ENCODE assay signal across 8 mouse cellular contexts in the genomic region with DNA sequence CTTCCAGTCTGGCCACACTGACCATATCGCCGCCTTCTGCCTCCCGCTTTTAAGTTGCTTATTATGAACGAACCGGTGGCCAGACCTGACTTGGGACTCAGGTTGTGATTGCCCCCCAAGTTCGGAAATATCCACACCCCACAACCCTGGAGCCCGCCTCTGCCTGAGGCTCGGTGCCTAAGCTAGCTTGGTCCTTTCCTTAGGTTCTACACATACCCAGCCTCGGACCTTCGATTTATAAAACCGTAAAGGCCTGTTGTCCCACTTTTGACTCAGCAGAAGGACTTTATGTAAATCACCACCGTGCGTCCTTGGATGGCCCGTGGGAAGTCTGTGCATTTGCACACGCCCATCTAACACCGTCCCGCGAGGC. TPM values are rescaled to one million over a fixed set of nuclear protein-coding genes. Genes with fewer than 3 reads are reported as not detected.
DNase-seq lines count a peak whose midpoint lies in the region; ATAC-seq and TF ChIP-seq lines count a peak whose summit lies in the region.

No protein-coding gene starts in this region.

- no peak for TF ChIP-seq CTCF in kidney, adult 2 months (conservative IDR thresholded peaks at IDR 0.05; ENCODE audit: insufficient read depth, insufficient read length, low read depth, low read length)
- no peak for TF ChIP-seq CTCF in bone marrow macrophage, adult 2 months (IDR thresholded peaks at IDR 0.05; ENCODE audit: low read depth, low read length)

- ATAC-seq in hindbrain, embryonic 13.5 days (ENCODE audit: low FRiP score) = peak; percentile 71
- peak; percentile 47 for ATAC-seq in midbrain, embryonic 14.5 days (ENCODE audit: low FRiP score, low TSS enrichment)

- under 1% methylated on average over 18 of the region's 18 CpGs for WGBS in kidney, adult 2 months
- 1% methylated on average over 18 of the region's 18 CpGs for WGBS in hindbrain, embryonic 13.5 days
- WGBS in midbrain, embryonic 14.5 days = 2% methylated on average over 18 of the region's 18 CpGs

- peak overlapping the region; percentile 86 for H3K9ac ChIP-seq in hindbrain, embryonic 13.5 days
- H3K9ac ChIP-seq in midbrain, embryonic 14.5 days (replicated peaks; ENCODE audit: low read length) = peak overlapping the region; percentile 83

- peak overlapping the region; percentile 82 for H3K4me3 ChIP-seq in kidney, adult 2 months (ENCODE audit: insufficient read depth, low read depth, low read length)
- peak overlapping the region; percentile 76 for H3K4me3 ChIP-seq in bone marrow macrophage, adult 2 months (ENCODE audit: insufficient read depth, low read length)
- peak overlapping the region; percentile 72 for H3K4me3 ChIP-seq in hindbrain, embryonic 13.5 days
- H3K4me3 ChIP-seq in midbrain, embryonic 14.5 days (replicated peaks; ENCODE audit: low read depth, low read length) = peak overlapping the region; percentile 94

- DNase-seq in kidney, adult 2 months = no peak
- no peak for DNase-seq in kidney, adult 18-20 months
- DNase-seq in midbrain, embryonic 14.5 days = no peak
- DNase-seq in spleen, adult 12 weeks (ENCODE audit: low spot score) = no peak
- DNase-seq in gastrocnemius, adult 18-20 months (ENCODE audit: low spot score) = no peak
- no peak for DNase-seq in kidney, adult 9 months

- peak overlapping the region; percentile 89 for H3K4me2 ChIP-seq in hindbrain, embryonic 13.5 days
- peak overlapping the region; percentile 77 for H3K4me2 ChIP-seq in midbrain, embryonic 14.5 days (ENCODE audit: low read length)

- H3K9me3 ChIP-seq in hindbrain, embryonic 13.5 days = no peaks in the 10 kb centered on the region
- H3K9me3 ChIP-seq in midbrain, embryonic 14.5 days (ENCODE audit: control insufficient read depth, low read length) = no peaks in the 10 kb centered on the region

- H3K4me1 ChIP-seq in kidney, adult 2 months (ENCODE audit: control insufficient read depth, insufficient read depth, low read length) = 0 out of 2 replicates have a peak, but pooled peaks cover 3% of the 10 kb centered on the region
- peaks cover 10% of the 10 kb centered on the region for H3K4me1 ChIP-seq in bone marrow macrophage, adult 2 months (ENCODE audit: control insufficient read depth, insufficient read depth, low read length)
- peaks cover 25% of the 10 kb centered on the region for H3K4me1 ChIP-seq in hindbrain, embryonic 13.5 days (replicated peaks)
- peaks cover 11% of the 10 kb centered on the region; the same call in 1 of the 2 replicates for H3K4me1 ChIP-seq in midbrain, embryonic 14.5 days (ENCODE audit: control insufficient read depth, insufficient read depth, low read length)

- TF ChIP-seq POLR2A in kidney, adult 2 months (IDR thresholded peaks at IDR 0.05; ENCODE audit: low read depth, low read length) = no peak
- 0 out of 2 replicates have a peak, but pooled peaks have one; percentile 7 for TF ChIP-seq POLR2A in bone marrow macrophage, adult 2 months (IDR thresholded peaks at IDR 0.05; ENCODE audit: borderline replicate concordance, low read depth, low read length)

- peak overlapping the region; percentile 88 for H3K27ac ChIP-seq in kidney, adult 2 months (ENCODE audit: insufficient read depth, low read depth, low read length)
- peak overlapping the region; percentile 10 for H3K27ac ChIP-seq in bone marrow macrophage, adult 2 months (ENCODE audit: insufficient read depth, low read depth, low read length)
- peak overlapping the region; percentile 85 for H3K27ac ChIP-seq in hindbrain, embryonic 13.5 days
- H3K27ac ChIP-seq in midbrain, embryonic 14.5 days (replicated peaks; ENCODE audit: low read depth, low read length) = peak overlapping the region; percentile 77

- H3K36me3 ChIP-seq in kidney, adult 2 months (ENCODE audit: control insufficient read depth, insufficient read depth, low read length) = no peaks in the 10 kb centered on the region
- H3K36me3 ChIP-seq in hindbrain, embryonic 13.5 days = peaks cover 27% of the 10 kb centered on the region
- H3K36me3 ChIP-seq in midbrain, embryonic 14.5 days (ENCODE audit: control insufficient read depth, insufficient read depth, low read length) = peaks cover 26% of the 10 kb centered on the region

- H3K27me3 ChIP-seq in kidney, adult 2 months (replicated peaks; ENCODE audit: control insufficient read depth, insufficient read depth, low read length) = no peaks in the 10 kb centered on the region
- no peaks in the 10 kb centered on the region for H3K27me3 ChIP-seq in hindbrain, embryonic 13.5 days
- H3K27me3 ChIP-seq in midbrain, embryonic 14.5 days (ENCODE audit: control insufficient read depth, insufficient read depth, low read length) = no peaks in the 10 kb centered on the region

RNA-seq across cellular contexts. Expression of gene Pomp, which starts 0.2 kb away (rescaled TPM):
- 74.6 and 109 TPM in 2 replicates for polyA plus RNA-seq in kidney, adult 2 months (2012; rRNA removed)
- polyA plus RNA-seq in bone marrow macrophage, adult 2 months (2012; ENCODE audit: insufficient read depth, insufficient read length, missing spikeins) = 312 and 343 TPM in 2 replicates
- polyA plus RNA-seq in hindbrain, embryonic 13.5 days (2015; fragmentation: Nextera tagmentation; extraction: Ambion mirVana) = 532 and 548 TPM in 2 replicates
- 491 and 555 TPM in 2 replicates for polyA plus RNA-seq in midbrain, embryonic 14.5 days (2014; fragmentation: Nextera tagmentation; extraction: Ambion mirVana)
- 100 to 1,000 TPM; 138 to 152 TPM for total RNA-seq in gastrocnemius, adult 18-20 months (2021)

RNA-seq across cellular contexts. Expression of gene Slc46a3, which starts 34.6 kb away (rescaled TPM):
- 36.9 and 48.5 TPM in 2 replicates for polyA plus RNA-seq in kidney, adult 2 months (2012; rRNA removed)
- 172 and 173 TPM in 2 replicates for polyA plus RNA-seq in bone marrow macrophage, adult 2 months (2012; ENCODE audit: insufficient read depth, insufficient read length, missing spikeins)
- 4.2 and 4.5 TPM in 2 replicates for polyA plus RNA-seq in hindbrain, embryonic 13.5 days (2015; fragmentation: Nextera tagmentation; extraction: Ambion mirVana)
- 2.9 and 4.6 TPM in 2 replicates for polyA plus RNA-seq in midbrain, embryonic 14.5 days (2014; fragmentation: Nextera tagmentation; extraction: Ambion mirVana)
- 10 to 100 TPM; 10.3 to 10.8 TPM for total RNA-seq in gastrocnemius, adult 18-20 months (2021)

Comparison
In these comparisons a context has a peak if more than half of its experiments do, and no peak if none do; other contexts are left out.
1. H3K27ac ChIP-seq: peak in every context shown above with its lines; median percentile 88 in kidney, adult 2 months; 85 in hindbrain, embryonic 13.5 days; 77 in midbrain, embryonic 14.5 days; 10 in bone marrow macrophage, adult 2 months.